Mouse (Mus musculus): ENCODE measurements around the gene Tmem198. TPM values are rescaled to one million over a fixed set of nuclear protein-coding genes. Genes with fewer than 3 reads are reported as not detected.
A peak's percentile ranks its signal among the peaks of the same experiment; 100 is the strongest.

Tmem198 gene
- polyA plus RNA-seq, 1 experiment from 2014 or later = 20.8 TPM

- no peak overlapping the region for H3K27ac ChIP-seq
- H3K4me1 ChIP-seq = peaks cover 36% of the 10 kb centered on the region
- WGBS = 11% methylated on average over 35 of the region's 35 CpGs
- H3K4me3 ChIP-seq (replicated peaks) = peak overlapping the region; percentile 86
- peaks cover 43% of the 10 kb centered on the region for H3K36me3 ChIP-seq (replicated peaks)
- H3K27me3 ChIP-seq = peaks cover 28% of the 10 kb centered on the region
- 0 out of 2 replicates have a peak overlapping the region, but pooled peaks have one; percentile 21 for H3K9ac ChIP-seq
- no peaks in the 10 kb centered on the region for H3K9me3 ChIP-seq
- H3K4me2 ChIP-seq = peak overlapping the region; percentile 90
- ATAC-seq (ENCODE audit: low FRiP score) = peak; percentile 12; the same call in 1 of the 2 replicates
Measured at GRCm38 (mm10) chr1:75477264-75477965, 1.9 kb upstream of the Tmem198 start.

GRCm38 (mm10) chr1:75477966-75478290, 1.4 kb upstream of the Tmem198 start:
- peaks cover 33% of the 10 kb centered on the region for H3K27me3 ChIP-seq
- peak overlapping the region; percentile 85; the same call in 1 of the 2 replicates for H3K9ac ChIP-seq
- WGBS = 51% methylated on average over 3 of the region's 3 CpGs
- H3K9me3 ChIP-seq = no peaks in the 10 kb centered on the region
- H3K27ac ChIP-seq = no peak overlapping the region
- peak overlapping the region; percentile 86 for H3K4me3 ChIP-seq (replicated peaks)
- H3K4me2 ChIP-seq = peak overlapping the region; percentile 90
- H3K4me1 ChIP-seq = peaks cover 41% of the 10 kb centered on the region
- peaks cover 38% of the 10 kb centered on the region for H3K36me3 ChIP-seq (replicated peaks)
- no peak for ATAC-seq (ENCODE audit: low FRiP score)

GRCm38 (mm10) chr1:75478497-75478896, 835 bp upstream of the Tmem198 start:
- no peaks in the 10 kb centered on the region for H3K9me3 ChIP-seq
- peak overlapping the region; percentile 75; the same call in 1 of the 2 replicates for H3K27ac ChIP-seq
- H3K36me3 ChIP-seq (replicated peaks) = peaks cover 33% of the 10 kb centered on the region
- peak overlapping the region; percentile 85 for H3K9ac ChIP-seq
- peaks cover 41% of the 10 kb centered on the region for H3K4me1 ChIP-seq
- H3K27me3 ChIP-seq = peaks cover 39% of the 10 kb centered on the region
- H3K4me3 ChIP-seq (replicated peaks) = peak overlapping the region; percentile 86
- WGBS = 0% methylated on average over 20 of the region's 25 CpGs
- ATAC-seq (ENCODE audit: low FRiP score) = no peak
- peak overlapping the region; percentile 90 for H3K4me2 ChIP-seq

- H3K4me3 ChIP-seq (replicated peaks) = peak overlapping the region; percentile 86
- peak overlapping the region; percentile 85 for H3K9ac ChIP-seq
- H3K27ac ChIP-seq = peak overlapping the region; percentile 75
- ATAC-seq (ENCODE audit: low FRiP score) = no peak
- H3K27me3 ChIP-seq = peaks cover 50% of the 10 kb centered on the region
- WGBS = under 1% methylated on average over 23 of the region's 24 CpGs
- no peaks in the 10 kb centered on the region for H3K9me3 ChIP-seq
- peaks cover 41% of the 10 kb centered on the region for H3K4me1 ChIP-seq
- H3K36me3 ChIP-seq (replicated peaks) = peaks cover 21% of the 10 kb centered on the region
- peak overlapping the region; percentile 90 for H3K4me2 ChIP-seq
Measured at GRCm38 (mm10) chr1:75479635-75479989, 280 bp downstream of the Tmem198 start.

- no peak for ATAC-seq (ENCODE audit: low FRiP score)
- Histone ChIP-seq H3K9ac (peak overlapping the region; percentile 85), H3K27ac (no peak overlapping the region), H3K27me3 (peaks cover 54% of the 10 kb centered on the region), H3K4me2 (peak overlapping the region; percentile 90), H3K9me3 (no peaks in the 10 kb centered on the region), H3K4me3 (replicated peaks) (peak overlapping the region; percentile 86), H3K4me1 (peaks cover 41% of the 10 kb centered on the region), H3K36me3 (replicated peaks) (peaks cover 17% of the 10 kb centered on the region)
- WGBS = 16% methylated on average over 13 of the region's 13 CpGs
Measured at GRCm38 (mm10) chr1:75480036-75480435, 704 bp downstream of the Tmem198 start.

- 84% methylated on average over 7 of the region's 7 CpGs for WGBS
- H3K36me3 ChIP-seq (replicated peaks) = peaks cover 10% of the 10 kb centered on the region
- H3K27me3 ChIP-seq = peaks cover 61% of the 10 kb centered on the region
- ATAC-seq (ENCODE audit: low FRiP score) = no peak
- H3K4me3 ChIP-seq (replicated peaks) = 0 out of 2 replicates have a peak overlapping the region, but pooled peaks have one; percentile 86
- no peak overlapping the region for H3K27ac ChIP-seq
- peaks cover 41% of the 10 kb centered on the region for H3K4me1 ChIP-seq
- no peaks in the 10 kb centered on the region for H3K9me3 ChIP-seq
- no peak overlapping the region for H3K9ac ChIP-seq
- H3K4me2 ChIP-seq = peak overlapping the region; percentile 90
Measured at GRCm38 (mm10) chr1:75480735-75481134, 1.4 kb downstream of the Tmem198 start.

- 4% methylated on average over 24 of the region's 24 CpGs for WGBS
- no peak for ATAC-seq (ENCODE audit: low FRiP score)
- Histone ChIP-seq H3K27ac (no peak overlapping the region), H3K4me3 (replicated peaks) (peak overlapping the region; percentile 53), H3K9me3 (no peaks in the 10 kb centered on the region), H3K27me3 (peaks cover 89% of the 10 kb centered on the region), H3K4me2 (peak overlapping the region; percentile 75), H3K4me1 (peaks cover 28% of the 10 kb centered on the region), H3K36me3 (replicated peaks) (peaks cover 8% of the 10 kb centered on the region), H3K9ac (no peak overlapping the region)
Measured at GRCm38 (mm10) chr1:75486561-75486960, 7.2 kb downstream of the Tmem198 start.

GRCm38 (mm10) chr1:75487040-75487404, 7.7 kb downstream of the Tmem198 start:
- Histone ChIP-seq H3K9me3 (no peaks in the 10 kb centered on the region), H3K36me3 (replicated peaks) (peaks cover 12% of the 10 kb centered on the region), H3K4me1 (peaks cover 27% of the 10 kb centered on the region), H3K4me3 (replicated peaks) (peak overlapping the region; percentile 53), H3K9ac (peak overlapping the region; percentile 41; the same call in 1 of the 2 replicates), H3K27me3 (peaks cover 89% of the 10 kb centered on the region), H3K4me2 (peak overlapping the region; percentile 75), H3K27ac (no peak overlapping the region)
- under 1% methylated on average over 13 of the region's 13 CpGs for WGBS
- ATAC-seq (ENCODE audit: low FRiP score) = peak; percentile 12; the same call in 1 of the 2 replicates

GRCm38 (mm10) chr1:75487405-75488161, 8.3 kb downstream of the Tmem198 start:
- peaks cover 88% of the 10 kb centered on the region for H3K27me3 ChIP-seq
- WGBS = under 1% methylated on average over 62 of the region's 62 CpGs
- H3K27ac ChIP-seq = no peak overlapping the region

GRCm38 (mm10) chr1:75490785-75491551, 11.6 kb downstream of the Tmem198 start:
- Histone ChIP-seq H3K36me3 (replicated peaks) (peaks cover 14% of the 10 kb centered on the region), H3K9me3 (no peaks in the 10 kb centered on the region), H3K9ac (no peak overlapping the region), H3K4me1 (peaks cover 21% of the 10 kb centered on the region), H3K27me3 (peaks cover 65% of the 10 kb centered on the region), H3K27ac (no peak overlapping the region), H3K4me2 (no peak overlapping the region), H3K4me3 (replicated peaks) (no peak overlapping the region)
- WGBS = 80% methylated on average over 34 of the region's 34 CpGs
- ATAC-seq (ENCODE audit: low FRiP score) = no peak

More at GRCm38 (mm10) chr1:75487405-75488161, 8.3 kb downstream of the Tmem198 start:
- ATAC-seq (ENCODE audit: low FRiP score) = peak; percentile 75
- Histone ChIP-seq H3K4me3 (replicated peaks) (peak overlapping the region; percentile 53), H3K9me3 (no peaks in the 10 kb centered on the region), H3K36me3 (replicated peaks) (peaks cover 14% of the 10 kb centered on the region), H3K4me2 (peak overlapping the region; percentile 75), H3K4me1 (peaks cover 25% of the 10 kb centered on the region), H3K9ac (peak overlapping the region; percentile 41)

- Histone ChIP-seq H3K27ac (no peak overlapping the region), H3K4me2 (no peak overlapping the region), H3K4me3 (replicated peaks) (no peak overlapping the region), H3K9me3 (no peaks in the 10 kb centered on the region), H3K27me3 (peaks cover 53% of the 10 kb centered on the region), H3K4me1 (peaks cover 8% of the 10 kb centered on the region), H3K9ac (no peak overlapping the region), H3K36me3 (replicated peaks) (peaks cover 28% of the 10 kb centered on the region)
- no peak for ATAC-seq (ENCODE audit: low FRiP score)
- WGBS = 29% methylated on average over 24 of the region's 24 CpGs
Measured at GRCm38 (mm10) chr1:75492579-75493170, 13.3 kb downstream of the Tmem198 start.

Data from forebrain, embryonic 12.5 days (tissue).